Mouse (Mus musculus) bone marrow, adult 2 months (tissue): ENCODE measurements around the gene Zfp277.

Source experiments
- CTCF ChIP-seq: fragments of 200-500 bp; IDR thresholded peaks from 2 replicates; pipeline ENCODE4 v1.5.1; 2011; ENCODE audit warnings: low read length, control low read depth; ENCODE audit not compliant: control insufficient read depth, insufficient read depth
- POLR2A ChIP-seq: fragments of 200-500 bp; IDR thresholded peaks from 2 replicates; pipeline ENCODE4 v1.6.1; 2011; ENCODE audit warnings: low read depth, mild to moderate bottlenecking, control low read depth, low read length, borderline replicate concordance; ENCODE audit not compliant: control insufficient read depth

DNA sequence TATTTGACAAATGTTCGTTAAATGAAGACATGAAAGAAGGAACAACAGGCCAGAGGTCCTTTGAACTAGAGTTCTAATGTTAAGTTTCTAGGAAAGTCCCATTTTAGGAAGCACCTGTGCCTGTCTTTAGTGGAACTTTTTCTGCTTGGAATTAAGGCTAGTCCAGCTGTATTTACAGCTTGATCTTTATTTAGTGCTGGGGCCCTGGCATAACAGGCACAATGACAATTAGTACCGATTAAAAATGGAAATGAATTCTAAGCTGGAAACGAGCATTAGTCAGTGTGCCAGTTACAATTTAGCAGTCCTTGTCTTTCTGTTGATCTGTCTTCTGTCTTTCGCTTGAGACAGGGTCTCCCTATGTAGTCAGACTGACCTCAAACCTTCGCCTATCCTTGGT lies 63.2 kb downstream of the Zfp277 start:
- no peak for TF ChIP-seq CTCF
- TF ChIP-seq POLR2A: no peak
